ENCODE assay signal across 8 mouse cellular contexts in genomic region chr12:11436497-11437265, GRCm38 (mm10). TPM values are rescaled to one million over a fixed set of nuclear protein-coding genes. Genes with fewer than 3 reads are reported as not detected.
DNase-seq lines count a peak whose midpoint lies in the region; ATAC-seq lines count a peak whose summit lies in the region.

Vsnl1 (minus strand) TSS chr12:11436613.

- H3K4me3 ChIP-seq in hindbrain, embryonic 11.5 days (ENCODE audit: low read depth, low read length) = peak within 1 kb of the TSS; percentile 39
- H3K4me3 ChIP-seq in lung, embryonic 15.5 days = peak within 1 kb of the TSS; percentile 44

- peak; percentile 35 to 45 for DNase-seq in urinary bladder, adult 18-20 months (ENCODE audit: low spot score in 2 of 2)
- DNase-seq in urinary bladder, postnatal 10 days (ENCODE audit: low spot score) = no peak
- DNase-seq in frontal cortex, postnatal 10 days (ENCODE audit: low spot score in 2 of 2) = peak; percentile 87 to 89
- DNase-seq in hindbrain, embryonic 11.5 days (ENCODE audit: low spot score) = peak; percentile 88
- DNase-seq in layer of hippocampus, postnatal 10 days (ENCODE audit: low spot score in 2 of 2) = peak; percentile 80 to 87
- DNase-seq in retina, postnatal 1 day = peak; percentile 92

- ATAC-seq in hindbrain, embryonic 11.5 days (ENCODE audit: low FRiP score) = peak; percentile 96
- ATAC-seq in lung, embryonic 15.5 days (ENCODE audit: borderline replicate concordance, extremely low read depth, low FRiP score, low TSS enrichment) = peak; percentile 93
- no peak for ATAC-seq in CD4-positive, CD25-positive, alpha-beta regulatory T cell, adult 4 months

- H3K27me3 ChIP-seq in hindbrain, embryonic 11.5 days (ENCODE audit: control insufficient read depth, insufficient read depth, low read length) = peaks cover 8% of the 10 kb centered on the region
- H3K27me3 ChIP-seq in lung, embryonic 15.5 days = peaks cover 46% of the 10 kb centered on the region

- no peaks in the 10 kb centered on the region for H3K4me1 ChIP-seq in hindbrain, embryonic 11.5 days (replicated peaks; ENCODE audit: control insufficient read depth, insufficient read depth, low read length)
- peaks cover 14% of the 10 kb centered on the region for H3K4me1 ChIP-seq in lung, embryonic 15.5 days

- peak within 1 kb of the TSS; percentile 39 for H3K9ac ChIP-seq in hindbrain, embryonic 11.5 days (ENCODE audit: low read depth, low read length)
- peak within 1 kb of the TSS; percentile 33 for H3K9ac ChIP-seq in lung, embryonic 15.5 days

- no peaks in the 10 kb centered on the region for H3K9me3 ChIP-seq in hindbrain, embryonic 11.5 days (ENCODE audit: control insufficient read depth, low read length)
- H3K9me3 ChIP-seq in lung, embryonic 15.5 days = no peaks in the 10 kb centered on the region

- WGBS in hindbrain, embryonic 11.5 days = 4% methylated on average over 34 of the region's 34 CpGs
- WGBS in lung, embryonic 15.5 days = 5% methylated on average over 34 of the region's 34 CpGs

- H3K4me2 ChIP-seq in hindbrain, embryonic 11.5 days (replicated peaks; ENCODE audit: low read depth, low read length) = peak within 1 kb of the TSS; percentile 74
- peak within 1 kb of the TSS; percentile 62 for H3K4me2 ChIP-seq in lung, embryonic 15.5 days

- H3K27ac ChIP-seq in hindbrain, embryonic 11.5 days (ENCODE audit: low read depth, low read length) = no peak within 1 kb of the TSS
- H3K27ac ChIP-seq in lung, embryonic 15.5 days = no peak within 1 kb of the TSS

- H3K36me3 ChIP-seq in hindbrain, embryonic 11.5 days (ENCODE audit: control insufficient read depth, insufficient read depth, low read length) = no peaks in the 10 kb centered on the region
- no peaks in the 10 kb centered on the region for H3K36me3 ChIP-seq in lung, embryonic 15.5 days

RNA-seq across cellular contexts. Expression of gene Vsnl1, which starts in this region (rescaled TPM):
- polyA plus RNA-seq in hindbrain, embryonic 11.5 days (2014; fragmentation: Nextera tagmentation; extraction: Ambion mirVana) = 1.9 and 2.9 TPM in 2 replicates
- total RNA-seq in layer of hippocampus, postnatal 10 days (2021) = 100 to 1,000 TPM; 288 to 320 TPM
- 4.1 and 5.9 TPM in 2 replicates for polyA plus RNA-seq in lung, embryonic 15.5 days (2015; fragmentation: Nextera tagmentation; extraction: Ambion mirVana)
- not detected for polyA plus RNA-seq in CD4-positive, CD25-positive, alpha-beta regulatory T cell, adult 4 months (2017; shearing (Covaris generic))
